Mouse (Mus musculus): ENCODE measurements around the gene Enpp6. TPM values are rescaled to one million over a fixed set of nuclear protein-coding genes. Genes with fewer than 3 reads are reported as not detected.
A peak's percentile ranks its signal among the peaks of the same experiment; 100 is the strongest.

Enpp6 gene
- polyA plus RNA-seq, 2 experiments, result 0.49 to 1.7 TPM

DNA sequence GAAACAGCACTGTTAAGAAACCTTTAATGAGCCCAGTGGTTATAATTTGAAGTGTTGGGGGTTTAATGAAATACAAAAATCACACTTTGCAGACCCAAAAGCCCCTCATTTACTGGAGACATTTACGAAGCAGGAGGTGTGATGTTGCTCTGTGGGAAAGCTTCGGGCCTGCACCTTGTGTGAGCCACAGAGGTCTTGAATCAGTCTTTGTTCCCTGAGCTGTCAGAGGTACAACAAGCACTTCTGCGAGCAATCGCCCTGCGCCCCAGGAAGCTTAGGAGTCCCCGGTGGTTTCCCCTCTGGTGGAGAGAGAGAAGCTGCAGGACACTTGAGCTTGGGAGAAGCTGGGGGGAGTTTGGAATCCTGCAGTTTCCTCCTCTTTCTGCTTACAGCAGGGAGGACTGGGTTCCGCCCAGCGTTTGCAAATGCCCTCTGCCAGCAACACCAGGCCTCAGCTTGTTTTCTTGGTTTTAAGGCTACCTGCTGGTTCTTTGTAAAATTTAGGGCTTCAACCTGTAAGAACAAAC, 23.0 kb upstream of the Enpp6 start:
- ATAC-seq (ENCODE audit: low FRiP score, low read depth), result peak; percentile 9; the same call in 1 of the 2 replicates
- peak overlapping the region; percentile 65 for H3K27ac ChIP-seq (replicated peaks; ENCODE audit: low read depth, low read length)

GRCm38 (mm10) chr8:46965812-46966211, 20.9 kb upstream of the Enpp6 start:
- peaks cover 18% of the 10 kb centered on the region for H3K4me1 ChIP-seq (ENCODE audit: control insufficient read depth, insufficient read depth, low read length)
- WGBS, result 49% methylated on average over 12 of the region's 14 CpGs
- no peak overlapping the region for H3K4me2 ChIP-seq (replicated peaks; ENCODE audit: low read depth, low read length, severe bottlenecking)
- H3K9me3 ChIP-seq (ENCODE audit: control insufficient read depth, low read length), result no peaks in the 10 kb centered on the region
- no peaks in the 10 kb centered on the region for H3K36me3 ChIP-seq (ENCODE audit: control insufficient read depth, insufficient read depth, low read length)
- DNase-seq (ENCODE audit: low spot score) (no peak), ATAC-seq (ENCODE audit: low FRiP score, low read depth) (no peak)
- H3K9ac ChIP-seq (ENCODE audit: low read depth, low read length, severe bottlenecking), result no peak overlapping the region
- no peak overlapping the region for H3K27ac ChIP-seq (replicated peaks; ENCODE audit: low read depth, low read length)
- H3K27me3 ChIP-seq (ENCODE audit: control insufficient read depth, insufficient read depth, low read length), result no peaks in the 10 kb centered on the region
- no peak overlapping the region for H3K4me3 ChIP-seq (replicated peaks; ENCODE audit: low read length)
- no peak for TF ChIP-seq POLR2A (IDR thresholded peaks at IDR 0.05; ENCODE audit: borderline replicate concordance, extremely low read depth, insufficient read depth, insufficient read length)

More for the DNA sequence above, 23.0 kb upstream of the Enpp6 start:
- Histone ChIP-seq H3K9ac (ENCODE audit: low read depth, low read length, severe bottlenecking) (no peak overlapping the region), H3K4me1 (ENCODE audit: control insufficient read depth, insufficient read depth, low read length) (peaks cover 18% of the 10 kb centered on the region), H3K9me3 (ENCODE audit: control insufficient read depth, low read length) (no peaks in the 10 kb centered on the region), H3K4me3 (replicated peaks; ENCODE audit: low read length) (no peak overlapping the region), H3K27me3 (ENCODE audit: control insufficient read depth, insufficient read depth, low read length) (no peaks in the 10 kb centered on the region), H3K36me3 (ENCODE audit: control insufficient read depth, insufficient read depth, low read length) (no peaks in the 10 kb centered on the region), H3K4me2 (replicated peaks; ENCODE audit: low read depth, low read length, severe bottlenecking) (no peak overlapping the region)
- no peak for DNase-seq (ENCODE audit: low spot score)
- TF ChIP-seq POLR2A (IDR thresholded peaks at IDR 0.05; ENCODE audit: borderline replicate concordance, extremely low read depth, insufficient read depth, insufficient read length), result no peak
- 24% methylated on average over 8 of the region's 8 CpGs for WGBS

DNA sequence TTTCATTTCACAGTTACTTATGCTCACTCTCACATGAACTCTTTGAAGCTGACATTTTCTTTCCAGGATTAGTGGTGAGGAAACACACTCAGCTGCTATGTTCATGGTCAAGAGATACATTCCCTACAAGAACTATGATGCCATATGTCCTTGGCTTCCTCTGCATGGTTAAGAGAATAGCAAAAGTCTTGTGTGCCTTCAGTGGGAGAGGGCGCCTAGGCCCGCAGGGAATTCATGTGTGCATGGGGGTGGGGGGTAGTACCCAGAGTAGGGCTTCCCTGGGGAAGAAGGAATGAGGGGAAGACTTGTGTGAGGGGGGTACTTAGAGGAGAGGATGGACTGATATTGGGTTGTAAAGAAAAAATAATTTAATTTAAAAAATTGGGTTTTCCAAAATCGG, 18.0 kb upstream of the Enpp6 start:
- no peaks in the 10 kb centered on the region for H3K27me3 ChIP-seq (ENCODE audit: control insufficient read depth, insufficient read depth, low read length)
- no peak overlapping the region for H3K27ac ChIP-seq (replicated peaks; ENCODE audit: low read depth, low read length)
- no peak overlapping the region for H3K9ac ChIP-seq (ENCODE audit: low read depth, low read length, severe bottlenecking)
- H3K4me1 ChIP-seq (ENCODE audit: control insufficient read depth, insufficient read depth, low read length), result peaks cover 8% of the 10 kb centered on the region; the same call in 1 of the 2 replicates
- H3K4me2 ChIP-seq (replicated peaks; ENCODE audit: low read depth, low read length, severe bottlenecking), result no peak overlapping the region
- no peak for ATAC-seq (ENCODE audit: low FRiP score, low read depth)
- no peak for TF ChIP-seq POLR2A (IDR thresholded peaks at IDR 0.05; ENCODE audit: borderline replicate concordance, extremely low read depth, insufficient read depth, insufficient read length)
- no peaks in the 10 kb centered on the region for H3K9me3 ChIP-seq (ENCODE audit: control insufficient read depth, low read length)
- H3K36me3 ChIP-seq (ENCODE audit: control insufficient read depth, insufficient read depth, low read length), result no peaks in the 10 kb centered on the region
- 94% methylated on average over 3 of the region's 3 CpGs for WGBS
- H3K4me3 ChIP-seq (replicated peaks; ENCODE audit: low read length), result no peak overlapping the region
- DNase-seq (ENCODE audit: low spot score), result no peak

DNA sequence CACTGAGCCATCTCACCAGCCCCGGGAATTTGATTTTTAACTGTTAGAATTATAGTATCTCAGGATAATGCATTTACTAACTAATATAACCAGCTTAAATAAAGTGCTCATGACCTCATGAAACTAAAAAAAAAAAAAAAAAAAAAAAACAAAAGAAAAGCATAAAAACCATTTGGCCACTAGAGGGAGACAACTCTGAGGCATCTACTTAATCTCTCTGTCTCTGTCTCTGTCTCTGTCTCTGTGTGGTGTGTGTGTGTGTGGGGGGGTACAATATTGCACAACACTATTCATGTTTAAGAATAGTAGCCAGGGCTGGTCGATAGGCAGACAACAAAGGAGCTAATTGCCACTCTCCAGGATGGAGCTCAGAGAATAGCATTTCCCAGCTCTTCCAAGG, 17.3 kb upstream of the Enpp6 start:
- Histone ChIP-seq H3K4me2 (replicated peaks; ENCODE audit: low read depth, low read length, severe bottlenecking) (no peak overlapping the region), H3K36me3 (ENCODE audit: control insufficient read depth, insufficient read depth, low read length) (no peaks in the 10 kb centered on the region), H3K4me1 (ENCODE audit: control insufficient read depth, insufficient read depth, low read length) (peaks cover 6% of the 10 kb centered on the region; the same call in 1 of the 2 replicates), H3K9ac (ENCODE audit: low read depth, low read length, severe bottlenecking) (no peak overlapping the region), H3K27ac (replicated peaks; ENCODE audit: low read depth, low read length) (no peak overlapping the region), H3K27me3 (ENCODE audit: control insufficient read depth, insufficient read depth, low read length) (no peaks in the 10 kb centered on the region), H3K4me3 (replicated peaks; ENCODE audit: low read length) (no peak overlapping the region), H3K9me3 (ENCODE audit: control insufficient read depth, low read length) (no peaks in the 10 kb centered on the region)
- WGBS, result 63% methylated on average over 2 of the region's 2 CpGs
- no peak for ATAC-seq (ENCODE audit: low FRiP score, low read depth)
- DNase-seq (ENCODE audit: low spot score), result no peak
- TF ChIP-seq POLR2A (IDR thresholded peaks at IDR 0.05; ENCODE audit: borderline replicate concordance, extremely low read depth, insufficient read depth, insufficient read length), result no peak

- H3K27me3 ChIP-seq (ENCODE audit: control insufficient read depth, insufficient read depth, low read length), result no peaks in the 10 kb centered on the region
- H3K4me3 ChIP-seq (replicated peaks; ENCODE audit: low read length), result no peak overlapping the region
- no peak overlapping the region for H3K4me2 ChIP-seq (replicated peaks; ENCODE audit: low read depth, low read length, severe bottlenecking)
- H3K9me3 ChIP-seq (ENCODE audit: control insufficient read depth, low read length), result no peaks in the 10 kb centered on the region
- no peak for TF ChIP-seq POLR2A (IDR thresholded peaks at IDR 0.05; ENCODE audit: borderline replicate concordance, extremely low read depth, insufficient read depth, insufficient read length)
- H3K9ac ChIP-seq (ENCODE audit: low read depth, low read length, severe bottlenecking), result no peak overlapping the region
- H3K36me3 ChIP-seq (ENCODE audit: control insufficient read depth, insufficient read depth, low read length), result no peaks in the 10 kb centered on the region
- no peak for DNase-seq (ENCODE audit: low spot score)
- no peaks in the 10 kb centered on the region for H3K4me1 ChIP-seq (ENCODE audit: control insufficient read depth, insufficient read depth, low read length)
- no peak overlapping the region for H3K27ac ChIP-seq (replicated peaks; ENCODE audit: low read depth, low read length)
- no peak for ATAC-seq (ENCODE audit: low FRiP score, low read depth)
- WGBS, result 70% methylated on average over 4 of the region's 4 CpGs
Measured at GRCm38 (mm10) chr8:46977376-46977775, 9.3 kb upstream of the Enpp6 start.

DNA sequence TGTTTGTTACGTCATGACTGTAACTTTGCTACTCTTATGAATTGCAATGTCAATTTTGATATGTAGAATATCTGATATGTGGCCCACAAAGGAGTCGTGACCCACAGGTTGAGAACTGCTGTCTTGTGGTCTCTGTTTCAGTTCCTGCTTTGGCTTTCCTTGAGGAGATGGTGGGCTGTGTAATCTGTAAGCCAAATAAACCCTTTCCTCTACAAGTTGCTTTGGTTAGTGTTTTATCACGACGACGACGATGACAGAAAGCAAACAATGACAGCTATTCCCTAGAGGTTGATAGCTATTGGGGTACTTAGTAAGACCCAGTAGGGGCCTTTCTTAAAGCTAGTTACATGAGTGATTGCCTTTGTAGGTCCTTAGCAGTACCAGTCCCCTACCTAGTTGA, 4.5 kb upstream of the Enpp6 start:
- DNase-seq (ENCODE audit: low spot score) (no peak), ATAC-seq (ENCODE audit: low FRiP score, low read depth) (no peak)
- Histone ChIP-seq H3K36me3 (ENCODE audit: control insufficient read depth, insufficient read depth, low read length) (no peaks in the 10 kb centered on the region), H3K27ac (replicated peaks; ENCODE audit: low read depth, low read length) (no peak overlapping the region), H3K4me3 (replicated peaks; ENCODE audit: low read length) (no peak overlapping the region), H3K9ac (ENCODE audit: low read depth, low read length, severe bottlenecking) (no peak overlapping the region), H3K4me2 (replicated peaks; ENCODE audit: low read depth, low read length, severe bottlenecking) (no peak overlapping the region), H3K27me3 (ENCODE audit: control insufficient read depth, insufficient read depth, low read length) (no peaks in the 10 kb centered on the region), H3K4me1 (ENCODE audit: control insufficient read depth, insufficient read depth, low read length) (no peaks in the 10 kb centered on the region), H3K9me3 (ENCODE audit: control insufficient read depth, low read length) (no peaks in the 10 kb centered on the region)
- TF ChIP-seq POLR2A (IDR thresholded peaks at IDR 0.05; ENCODE audit: borderline replicate concordance, extremely low read depth, insufficient read depth, insufficient read length), result no peak
- 88% methylated on average over 6 of the region's 6 CpGs for WGBS
